Mouse (Mus musculus) stomach, postnatal 0 days (tissue): ENCODE data around the gene Slc6a19. TPM values are rescaled to one million over a fixed set of nuclear protein-coding genes. Genes with fewer than 3 reads are reported as not detected.

ENCODE experiments used
- ATAC-seq: fragments of 200-750 bp; cut with Nextera tagmentation; 2 replicates; pipeline ENCODE4 v1.8.0; 2017; ENCODE audit not compliant: low FRiP score, low TSS enrichment
- DNase-seq: peaks from one replicate; pipeline ENCODE4 v3.0.0-alpha.2; 2016; ENCODE audit warnings: low spot score
- H3K27ac ChIP-seq: fragments of 300-500 bp; sonication (generic); replicated peaks from 2 replicates; pipeline ENCODE4 v1.5.1; 2014; ENCODE audit warnings: mild to moderate bottlenecking, control low read depth
- H3K27me3 ChIP-seq: fragments of 300-500 bp; sonication (generic); 2 replicates; pipeline ENCODE4 v1.6.1; 2014; ENCODE audit warnings: low read length; ENCODE audit not compliant: control insufficient read depth, insufficient read depth
- H3K36me3 ChIP-seq: fragments of 300-500 bp; sonication (generic); 2 replicates; pipeline ENCODE4 v1.6.1; 2014; ENCODE audit warnings: low read length, mixed read lengths; ENCODE audit not compliant: control insufficient read depth, insufficient read depth
- H3K4me1 ChIP-seq: fragments of 300-500 bp; sonication (generic); replicated peaks from 2 replicates; pipeline ENCODE4 v1.6.1; 2014; ENCODE audit warnings: antibody characterized with exemption; ENCODE audit not compliant: control insufficient read depth, insufficient read depth
- H3K4me2 ChIP-seq: fragments of 300-500 bp; sonication (generic); replicated peaks from 2 replicates; pipeline ENCODE4 v1.6.1; 2014; ENCODE audit warnings: low read depth, mild to moderate bottlenecking, control low read depth, moderate library complexity
- H3K4me3 ChIP-seq: fragments of 300-500 bp; sonication (generic); 2 replicates; pipeline ENCODE4 v1.5.1; 2014; ENCODE audit warnings: low read depth, low read length, control low read depth
- H3K9ac ChIP-seq: fragments of 300-500 bp; sonication (generic); 2 replicates; pipeline ENCODE4 v1.6.1; 2014; ENCODE audit warnings: mild to moderate bottlenecking, low read length, control low read depth, mixed read lengths
- H3K9me3 ChIP-seq: fragments of 300-500 bp; sonication (generic); 2 replicates; pipeline ENCODE4 v1.6.1; 2016; ENCODE audit warnings: low read length; ENCODE audit not compliant: control insufficient read depth
- CTCF ChIP-seq: IDR thresholded peaks from 2 replicates; pipeline ENCODE4 v1.5.1; 2016; ENCODE audit warnings: antibody characterized with exemption, low read depth, mild to moderate bottlenecking, moderate library complexity
- EP300 ChIP-seq: optimal IDR thresholded peaks from 2 replicates; pipeline ENCODE3; 2016; ENCODE audit warnings: antibody characterized with exemption
- WGBS: fragments of 180-500 bp; shearing (Covaris S2); extraction: QIAGEN DNeasy Blood & Tissue Kit; methylation state at CpG from one replicate; pipeline ENCODE4 v1.1.7; 2014; 5-methylcytosine and 5-hydroxymethylcytosine counted together
- polyA plus RNA-seq: library from polyadenylated mRNA; unstranded; fragments of >200 nt; fragmentation: Nextera tagmentation; extraction: Ambion mirVana; gene quantifications from 2 replicates; pipeline ENCODE4 v1.2.1, GENCODE M21; 2015

Slc6a19 gene
- polyA plus RNA-seq, 1 experiment from 2014 or later = 9.2 TPM

- H3K27ac ChIP-seq = no peak overlapping the region
- 68% methylated on average over 4 of the region's 4 CpGs for WGBS
- H3K9me3 ChIP-seq = no peaks in the 10 kb centered on the region
- no peak overlapping the region for H3K4me3 ChIP-seq
- no peaks in the 10 kb centered on the region for H3K27me3 ChIP-seq
- no peak overlapping the region for H3K9ac ChIP-seq
- TF ChIP-seq CTCF (no peak), EP300 (no peak)
- no peaks in the 10 kb centered on the region for H3K36me3 ChIP-seq
- DNase-seq (no peak), ATAC-seq (no peak)
- no peak overlapping the region for H3K4me2 ChIP-seq
- no peaks in the 10 kb centered on the region for H3K4me1 ChIP-seq
Observed at GRCm38 (mm10) chr13:73688934-73689333, 15.7 kb downstream of the Slc6a19 start.

GRCm38 (mm10) chr13:73687601-73688000 is 17.1 kb downstream of the Slc6a19 start:
- Histone ChIP-seq H3K4me1 (no peaks in the 10 kb centered on the region), H3K9me3 (no peaks in the 10 kb centered on the region), H3K9ac (no peak overlapping the region), H3K4me3 (no peak overlapping the region), H3K4me2 (no peak overlapping the region), H3K27me3 (no peaks in the 10 kb centered on the region), H3K27ac (no peak overlapping the region), H3K36me3 (no peaks in the 10 kb centered on the region)
- 62% methylated on average over 3 of the region's 3 CpGs for WGBS
- no peak for ATAC-seq
- no peak for DNase-seq
- TF ChIP-seq EP300 (no peak), CTCF (no peak)

GRCm38 (mm10) chr13:73685502-73685901 is 19.2 kb downstream of the Slc6a19 start:
- H3K36me3 ChIP-seq = no peaks in the 10 kb centered on the region
- 69% methylated on average over 6 of the region's 6 CpGs for WGBS
- DNase-seq (no peak), ATAC-seq (no peak)
- H3K27ac ChIP-seq = no peak overlapping the region
- H3K4me3 ChIP-seq = no peak overlapping the region
- TF ChIP-seq CTCF = no peak
- TF ChIP-seq EP300 = no peak
- H3K9me3 ChIP-seq = no peaks in the 10 kb centered on the region
- H3K4me1 ChIP-seq = no peaks in the 10 kb centered on the region
- H3K9ac ChIP-seq = no peak overlapping the region
- H3K4me2 ChIP-seq = no peak overlapping the region
- H3K27me3 ChIP-seq = no peaks in the 10 kb centered on the region

GRCm38 (mm10) chr13:73684412-73684811 is 20.3 kb downstream of the Slc6a19 start:
- TF ChIP-seq EP300 (no peak), CTCF (no peak)

GRCm38 (mm10) chr13:73683682-73684081 is 21.0 kb downstream of the Slc6a19 start:
- DNase-seq (no peak), ATAC-seq (no peak)
- Histone ChIP-seq H3K36me3 (no peaks in the 10 kb centered on the region), H3K9ac (no peak overlapping the region), H3K27me3 (no peaks in the 10 kb centered on the region), H3K9me3 (no peaks in the 10 kb centered on the region), H3K4me2 (no peak overlapping the region), H3K4me1 (no peaks in the 10 kb centered on the region), H3K27ac (no peak overlapping the region), H3K4me3 (no peak overlapping the region)
- WGBS = 69% methylated on average over 11 of the region's 11 CpGs
- no peak for TF ChIP-seq EP300
- no peak for TF ChIP-seq CTCF

More at GRCm38 (mm10) chr13:73684412-73684811, 20.3 kb downstream of the Slc6a19 start:
- H3K9me3 ChIP-seq = no peaks in the 10 kb centered on the region
- DNase-seq (no peak), ATAC-seq (no peak)
- H3K4me3 ChIP-seq = no peak overlapping the region
- no peak overlapping the region for H3K4me2 ChIP-seq
- no peaks in the 10 kb centered on the region for H3K27me3 ChIP-seq
- H3K27ac ChIP-seq = no peak overlapping the region
- no peaks in the 10 kb centered on the region for H3K4me1 ChIP-seq
- H3K9ac ChIP-seq = no peak overlapping the region
- WGBS = 83% methylated on average over 1 of the region's 1 CpGs
- H3K36me3 ChIP-seq = no peaks in the 10 kb centered on the region

GRCm38 (mm10) chr13:73682226-73682625 is 22.4 kb downstream of the Slc6a19 start:
- Histone ChIP-seq H3K9ac (no peak overlapping the region), H3K9me3 (no peaks in the 10 kb centered on the region), H3K4me2 (no peak overlapping the region), H3K27me3 (no peaks in the 10 kb centered on the region), H3K27ac (no peak overlapping the region), H3K4me3 (no peak overlapping the region), H3K36me3 (no peaks in the 10 kb centered on the region), H3K4me1 (no peaks in the 10 kb centered on the region)
- TF ChIP-seq EP300 = no peak
- no peak for TF ChIP-seq CTCF
- 90% methylated on average over 2 of the region's 2 CpGs for WGBS
- no peak for ATAC-seq
- DNase-seq = no peak
